Mouse (Mus musculus) erythroblast, embryonic 14.5 days (primary cell): ENCODE data around the gene Smagp.

Experiments
- GATA1 ChIP-seq: IDR thresholded peaks from 2 replicates; pipeline ENCODE4 v1.6.1; 2012; ENCODE audit warnings: low read length, inconsistent platforms, mixed read lengths
- TAL1 ChIP-seq: IDR thresholded peaks from 3 replicates; pipeline ENCODE4 v1.6.1; 2012; ENCODE audit warnings: low read length, inconsistent platforms, mixed read lengths

GRCm38 (mm10) chr15:100639972-100640750 is 3.4 kb upstream of the Smagp start:
- TF ChIP-seq GATA1 (no peak), TAL1 (no peak)
